Mouse (Mus musculus) embryonic fibroblast, embryonic 13.5 days (primary cell): ENCODE results near the gene Mgat4b.

Source experiments
- CTCF ChIP-seq: IDR thresholded peaks from 2 replicates; pipeline ENCODE4 v1.5.1; 2011; ENCODE audit warnings: mild to moderate bottlenecking, control low read depth, low read length, moderate library complexity, borderline replicate concordance; ENCODE audit not compliant: insufficient read depth
- POLR2A ChIP-seq: IDR thresholded peaks from 2 replicates; pipeline ENCODE4 v1.6.1; 2011; ENCODE audit warnings: low read depth, mild to moderate bottlenecking, control low read depth, low read length, moderate library complexity

DNA sequence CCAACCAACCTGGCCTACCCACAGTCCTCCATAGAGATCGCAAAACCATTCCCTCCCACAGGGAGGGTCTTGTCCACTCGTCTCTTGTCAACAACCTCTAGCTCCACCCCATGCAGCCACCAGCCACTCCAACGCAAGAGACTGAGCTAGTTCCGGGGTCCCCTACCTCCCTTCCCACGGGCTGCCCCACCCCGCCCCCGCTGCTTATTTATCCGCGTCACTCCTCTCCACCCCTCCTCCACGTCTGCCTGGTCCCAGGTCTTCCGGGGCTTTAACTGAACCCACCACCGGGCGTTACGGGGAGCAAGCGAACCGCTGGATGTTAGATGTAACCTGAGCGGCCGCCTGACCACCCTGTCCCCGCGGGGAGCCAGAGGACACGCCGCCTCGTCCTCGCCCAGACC lies 587 bp upstream of the Mgat4b start:
- no peak for TF ChIP-seq CTCF
- TF ChIP-seq POLR2A = peak; percentile 32; the same call in 1 of the 2 replicates
